Mouse (Mus musculus) cerebellum, adult 11 months (tissue): ENCODE results near the gene Iqsec1.

Source experiments
- DNase-seq: peaks from one replicate; pipeline ENCODE4 v3.0.0; 2022

The Iqsec1 gene

GRCm38 (mm10) chr6:90749414-90749937 is 239.0 kb downstream of the Iqsec1 start:
- DNase-seq, result no peak

GRCm38 (mm10) chr6:90748976-90749375 is 239.5 kb downstream of the Iqsec1 start:
- DNase-seq, result no peak

- peak; percentile 62 for DNase-seq
Observed at GRCm38 (mm10) chr6:90746331-90746864, 242.1 kb downstream of the Iqsec1 start.

- DNase-seq, result no peak
Observed at GRCm38 (mm10) chr6:90745401-90746198, 242.9 kb downstream of the Iqsec1 start.

- no peak for DNase-seq
Observed at GRCm38 (mm10) chr6:90742453-90742852, 246.0 kb downstream of the Iqsec1 start.

GRCm38 (mm10) chr6:90741717-90742116 is 246.8 kb downstream of the Iqsec1 start:
- DNase-seq, result no peak

GRCm38 (mm10) chr6:90741056-90741420 is 247.4 kb downstream of the Iqsec1 start:
- no peak for DNase-seq

- DNase-seq, result no peak
Observed at GRCm38 (mm10) chr6:90740348-90741055, 248.0 kb downstream of the Iqsec1 start.

GRCm38 (mm10) chr6:90737376-90737775 is 251.1 kb downstream of the Iqsec1 start:
- DNase-seq, result peak; percentile 92

GRCm38 (mm10) chr6:90736691-90737245 is 251.7 kb downstream of the Iqsec1 start:
- DNase-seq, result peak; percentile 70

GRCm38 (mm10) chr6:90736074-90736672 is 252.3 kb downstream of the Iqsec1 start:
- DNase-seq, result peak; percentile 67

- DNase-seq, result no peak
Observed at GRCm38 (mm10) chr6:90735396-90736036, 253.0 kb downstream of the Iqsec1 start.

GRCm38 (mm10) chr6:90734806-90735205 is 253.7 kb downstream of the Iqsec1 start:
- no peak for DNase-seq

- DNase-seq, result no peak
Observed at GRCm38 (mm10) chr6:90731327-90731726, 257.2 kb downstream of the Iqsec1 start.

GRCm38 (mm10) chr6:90729829-90730228 is 258.7 kb downstream of the Iqsec1 start:
- DNase-seq, result peak; percentile 58

GRCm38 (mm10) chr6:90728491-90728931 is 260.0 kb downstream of the Iqsec1 start:
- peak; percentile 83 for DNase-seq

GRCm38 (mm10) chr6:90727826-90728225 is 260.7 kb downstream of the Iqsec1 start:
- DNase-seq, result no peak

GRCm38 (mm10) chr6:90726711-90727122 is 261.8 kb downstream of the Iqsec1 start:
- no peak for DNase-seq

GRCm38 (mm10) chr6:90725526-90725925 is 263.0 kb downstream of the Iqsec1 start:
- DNase-seq, result no peak

- DNase-seq, result no peak
Observed at GRCm38 (mm10) chr6:90722993-90723392, 265.5 kb downstream of the Iqsec1 start.

- DNase-seq, result no peak
Observed at GRCm38 (mm10) chr6:90720996-90721746, 267.3 kb downstream of the Iqsec1 start.

GRCm38 (mm10) chr6:90720201-90720600 is 268.3 kb downstream of the Iqsec1 start:
- no peak for DNase-seq
